Mouse (Mus musculus): Measurements from ENCODE around the gene Exosc6. TPM values are rescaled to one million over a fixed set of nuclear protein-coding genes. Genes with fewer than 3 reads are reported as not detected.
A peak's percentile ranks its signal among the peaks of the same experiment; 100 is the strongest.

The Exosc6 gene
- polyA plus RNA-seq, 1 experiment from 2014 or later, result not detected

DNA sequence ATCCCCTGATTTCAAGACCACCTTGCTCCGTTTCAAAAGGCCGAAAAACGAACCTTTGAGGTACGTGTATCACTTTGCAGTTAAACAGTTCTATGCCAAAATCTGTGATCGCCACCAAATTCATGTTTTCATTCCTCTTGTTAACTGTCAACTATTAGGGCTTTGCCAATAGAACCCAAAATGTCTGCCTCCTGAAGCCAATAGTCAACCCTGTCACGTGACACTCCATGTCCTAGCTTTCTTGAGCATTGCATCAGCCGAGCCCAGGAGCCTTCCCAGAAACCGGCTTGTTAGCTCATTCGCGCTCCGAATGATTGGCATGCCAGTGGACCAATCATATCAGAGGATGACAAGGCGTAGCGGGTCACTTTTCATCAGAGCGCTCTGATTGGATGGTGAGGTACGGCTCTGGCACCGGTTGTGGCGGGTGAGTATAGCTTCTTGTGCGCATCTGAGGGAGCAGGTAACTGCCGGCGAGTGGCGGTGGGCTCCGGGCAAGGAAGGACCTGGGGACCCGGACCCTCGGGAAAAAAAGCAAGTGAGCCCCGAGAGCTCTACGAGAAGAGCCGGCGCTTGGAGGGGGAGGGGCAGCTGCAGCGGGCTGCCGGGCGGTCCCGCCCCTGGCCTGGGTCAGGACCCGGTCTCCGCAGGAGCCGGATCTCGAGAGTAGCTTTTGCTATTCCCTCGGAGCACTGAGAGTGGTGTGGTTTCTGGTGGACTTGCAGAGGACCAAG lies 22.5 kb upstream of the Exosc6 start:
- ATAC-seq (ENCODE audit: low read depth), result peak; percentile 100
- peaks cover 14% of the 10 kb centered on the region for H3K4me1 ChIP-seq (ENCODE audit: control insufficient read depth, insufficient read depth, low read length)
- H3K36me3 ChIP-seq (ENCODE audit: control insufficient read depth, insufficient read depth, low read length), result peaks cover 18% of the 10 kb centered on the region
- H3K27ac ChIP-seq (ENCODE audit: low read depth, low read length), result peak overlapping the region; percentile 85
- H3K4me2 ChIP-seq (ENCODE audit: low read depth, low read length), result peak overlapping the region; percentile 73
- H3K9ac ChIP-seq (replicated peaks; ENCODE audit: low read depth, low read length), result peak overlapping the region; percentile 74
- no peaks in the 10 kb centered on the region for H3K27me3 ChIP-seq (ENCODE audit: control insufficient read depth, insufficient read depth, low read length)
- WGBS, result 7% methylated on average over 37 of the region's 37 CpGs
- H3K4me3 ChIP-seq (ENCODE audit: low read depth, low read length), result peak overlapping the region; percentile 73
- no peaks in the 10 kb centered on the region for H3K9me3 ChIP-seq (ENCODE audit: control insufficient read depth, low read length)

DNA sequence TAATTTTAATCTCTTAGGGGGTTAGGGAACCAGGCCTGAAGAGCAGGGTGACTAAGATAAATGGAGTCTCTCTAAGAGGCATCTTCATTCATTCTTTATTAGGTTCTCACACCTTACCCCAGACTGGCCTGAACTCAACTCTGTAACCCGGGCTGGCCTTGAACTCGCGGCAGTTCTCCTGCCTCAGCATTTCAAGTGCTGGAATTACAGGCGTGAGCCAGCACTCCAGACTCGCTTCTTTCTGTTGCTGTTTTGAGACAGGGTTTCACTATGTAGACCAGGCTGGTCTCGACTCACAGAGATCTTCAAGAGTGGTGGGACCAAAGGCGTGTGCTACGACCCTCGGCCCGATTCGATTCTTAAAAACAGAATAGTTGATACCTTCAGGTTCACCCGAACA lies 21.9 kb upstream of the Exosc6 start:
- peak; percentile 16; the same call in 1 of the 2 replicates for ATAC-seq (ENCODE audit: low read depth)
- H3K4me2 ChIP-seq (ENCODE audit: low read depth, low read length), result peak overlapping the region; percentile 73
- 19% methylated on average over 12 of the region's 12 CpGs for WGBS
- H3K36me3 ChIP-seq (ENCODE audit: control insufficient read depth, insufficient read depth, low read length), result peaks cover 23% of the 10 kb centered on the region
- H3K9ac ChIP-seq (replicated peaks; ENCODE audit: low read depth, low read length), result peak overlapping the region; percentile 74
- no peaks in the 10 kb centered on the region for H3K9me3 ChIP-seq (ENCODE audit: control insufficient read depth, low read length)
- H3K27ac ChIP-seq (ENCODE audit: low read depth, low read length), result peak overlapping the region; percentile 85
- H3K27me3 ChIP-seq (ENCODE audit: control insufficient read depth, insufficient read depth, low read length), result no peaks in the 10 kb centered on the region
- H3K4me3 ChIP-seq (ENCODE audit: low read depth, low read length), result peak overlapping the region; percentile 73
- peaks cover 14% of the 10 kb centered on the region for H3K4me1 ChIP-seq (ENCODE audit: control insufficient read depth, insufficient read depth, low read length)

GRCm38 (mm10) chr8:111036591-111036990 lies 19.5 kb upstream of the Exosc6 start:
- no peak for ATAC-seq (ENCODE audit: low read depth)
- H3K9ac ChIP-seq (replicated peaks; ENCODE audit: low read depth, low read length), result no peak overlapping the region
- H3K36me3 ChIP-seq (ENCODE audit: control insufficient read depth, insufficient read depth, low read length), result peaks cover 40% of the 10 kb centered on the region
- H3K27ac ChIP-seq (ENCODE audit: low read depth, low read length), result no peak overlapping the region
- 95% methylated on average over 15 of the region's 15 CpGs for WGBS
- no peak overlapping the region for H3K4me3 ChIP-seq (ENCODE audit: low read depth, low read length)
- peaks cover 14% of the 10 kb centered on the region for H3K4me1 ChIP-seq (ENCODE audit: control insufficient read depth, insufficient read depth, low read length)
- no peaks in the 10 kb centered on the region for H3K9me3 ChIP-seq (ENCODE audit: control insufficient read depth, low read length)
- no peak overlapping the region for H3K4me2 ChIP-seq (ENCODE audit: low read depth, low read length)
- no peaks in the 10 kb centered on the region for H3K27me3 ChIP-seq (ENCODE audit: control insufficient read depth, insufficient read depth, low read length)

- Histone ChIP-seq H3K4me2 (ENCODE audit: low read depth, low read length) (no peak overlapping the region), H3K27me3 (ENCODE audit: control insufficient read depth, insufficient read depth, low read length) (no peaks in the 10 kb centered on the region), H3K27ac (ENCODE audit: low read depth, low read length) (no peak overlapping the region), H3K4me1 (ENCODE audit: control insufficient read depth, insufficient read depth, low read length) (no peaks in the 10 kb centered on the region), H3K9ac (replicated peaks; ENCODE audit: low read depth, low read length) (no peak overlapping the region), H3K4me3 (ENCODE audit: low read depth, low read length) (no peak overlapping the region), H3K9me3 (ENCODE audit: control insufficient read depth, low read length) (no peaks in the 10 kb centered on the region), H3K36me3 (ENCODE audit: control insufficient read depth, insufficient read depth, low read length) (peaks cover 87% of the 10 kb centered on the region)
- 97% methylated on average over 19 of the region's 19 CpGs for WGBS
- ATAC-seq (ENCODE audit: low read depth), result no peak
Measured at GRCm38 (mm10) chr8:111042546-111042945, 13.6 kb upstream of the Exosc6 start.

GRCm38 (mm10) chr8:111044003-111044734 lies 12.0 kb upstream of the Exosc6 start:
- H3K4me1 ChIP-seq (ENCODE audit: control insufficient read depth, insufficient read depth, low read length), result no peaks in the 10 kb centered on the region
- no peak overlapping the region for H3K4me2 ChIP-seq (ENCODE audit: low read depth, low read length)
- H3K36me3 ChIP-seq (ENCODE audit: control insufficient read depth, insufficient read depth, low read length), result peaks cover 89% of the 10 kb centered on the region
- H3K27me3 ChIP-seq (ENCODE audit: control insufficient read depth, insufficient read depth, low read length), result no peaks in the 10 kb centered on the region
- WGBS, result 54% methylated on average over 2 of the region's 2 CpGs
- H3K9me3 ChIP-seq (ENCODE audit: control insufficient read depth, low read length), result no peaks in the 10 kb centered on the region
- no peak overlapping the region for H3K4me3 ChIP-seq (ENCODE audit: low read depth, low read length)
- H3K27ac ChIP-seq (ENCODE audit: low read depth, low read length), result no peak overlapping the region
- H3K9ac ChIP-seq (replicated peaks; ENCODE audit: low read depth, low read length), result no peak overlapping the region
- no peak for ATAC-seq (ENCODE audit: low read depth)

DNA sequence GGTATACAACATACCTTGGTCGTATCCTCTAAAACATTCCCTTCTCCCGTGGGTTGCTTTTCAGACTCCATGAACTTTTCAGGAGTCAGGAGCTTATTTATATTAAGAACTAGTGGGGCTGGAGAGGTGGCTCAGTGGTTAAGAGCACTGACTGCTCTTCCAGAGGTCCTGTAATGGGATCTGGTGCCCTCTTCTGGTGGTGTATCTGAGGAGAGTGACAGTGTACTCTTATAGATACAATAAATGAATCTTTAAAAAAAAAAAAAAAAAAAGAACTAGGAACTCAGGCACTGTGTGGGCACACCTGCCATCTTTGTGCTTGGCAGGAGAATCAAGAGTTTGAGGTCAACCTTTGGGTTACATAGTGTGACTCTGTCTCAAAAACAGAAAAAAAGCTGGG lies 7.4 kb upstream of the Exosc6 start:
- Histone ChIP-seq H3K9me3 (ENCODE audit: control insufficient read depth, low read length) (no peaks in the 10 kb centered on the region), H3K4me2 (ENCODE audit: low read depth, low read length) (no peak overlapping the region), H3K9ac (replicated peaks; ENCODE audit: low read depth, low read length) (no peak overlapping the region), H3K4me3 (ENCODE audit: low read depth, low read length) (no peak overlapping the region), H3K4me1 (ENCODE audit: control insufficient read depth, insufficient read depth, low read length) (no peaks in the 10 kb centered on the region), H3K27ac (ENCODE audit: low read depth, low read length) (no peak overlapping the region), H3K36me3 (ENCODE audit: control insufficient read depth, insufficient read depth, low read length) (peaks cover 94% of the 10 kb centered on the region), H3K27me3 (ENCODE audit: control insufficient read depth, insufficient read depth, low read length) (no peaks in the 10 kb centered on the region)
- ATAC-seq (ENCODE audit: low read depth), result no peak
- WGBS, result 93% methylated on average over 2 of the region's 2 CpGs

GRCm38 (mm10) chr8:111049106-111049505 lies 7.0 kb upstream of the Exosc6 start:
- Histone ChIP-seq H3K27me3 (ENCODE audit: control insufficient read depth, insufficient read depth, low read length) (no peaks in the 10 kb centered on the region), H3K4me1 (ENCODE audit: control insufficient read depth, insufficient read depth, low read length) (no peaks in the 10 kb centered on the region), H3K9me3 (ENCODE audit: control insufficient read depth, low read length) (no peaks in the 10 kb centered on the region), H3K9ac (replicated peaks; ENCODE audit: low read depth, low read length) (no peak overlapping the region), H3K4me3 (ENCODE audit: low read depth, low read length) (no peak overlapping the region), H3K36me3 (ENCODE audit: control insufficient read depth, insufficient read depth, low read length) (peaks cover 94% of the 10 kb centered on the region), H3K4me2 (ENCODE audit: low read depth, low read length) (no peak overlapping the region), H3K27ac (ENCODE audit: low read depth, low read length) (no peak overlapping the region)
- no peak for ATAC-seq (ENCODE audit: low read depth)
- WGBS, result 93% methylated on average over 7 of the region's 7 CpGs

DNA sequence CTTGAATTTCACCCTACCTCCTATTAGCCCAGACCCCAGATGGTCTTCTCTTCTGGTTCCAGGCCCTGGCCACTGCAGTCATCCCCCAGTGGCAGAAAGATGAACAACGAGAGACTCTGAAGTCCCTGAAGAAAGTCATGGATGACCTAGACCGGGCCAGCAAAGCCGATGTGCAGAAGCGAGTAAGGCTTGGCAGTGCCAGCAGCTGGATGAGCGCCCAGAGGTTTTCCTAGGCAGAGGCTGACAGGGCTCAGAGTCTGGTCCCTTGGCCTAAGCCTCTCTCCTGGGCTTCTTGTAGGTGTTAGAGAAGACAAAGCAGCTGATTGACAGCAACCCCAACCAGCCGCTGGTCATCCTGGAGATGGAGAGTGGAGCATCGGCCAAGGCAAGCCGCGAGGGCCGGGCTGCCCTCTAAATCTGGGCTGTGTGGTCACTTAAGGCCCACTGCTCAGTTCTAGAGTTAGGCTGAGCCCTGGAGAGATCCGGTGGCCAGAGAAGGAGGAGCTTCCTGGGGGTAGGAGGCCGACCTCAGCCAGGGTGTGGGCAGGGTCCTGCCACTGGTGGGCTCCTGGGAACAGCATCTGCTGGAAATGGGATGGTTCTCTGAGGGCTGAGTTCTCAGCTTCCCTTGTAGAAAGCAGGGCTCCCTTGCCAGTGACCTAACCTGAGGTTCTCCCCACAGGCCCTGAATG lies 2.2 kb upstream of the Exosc6 start:
- H3K36me3 ChIP-seq (ENCODE audit: control insufficient read depth, insufficient read depth, low read length), result peaks cover 62% of the 10 kb centered on the region
- H3K27me3 ChIP-seq (ENCODE audit: control insufficient read depth, insufficient read depth, low read length), result no peaks in the 10 kb centered on the region
- no peak overlapping the region for H3K4me2 ChIP-seq (ENCODE audit: low read depth, low read length)
- no peak overlapping the region for H3K4me3 ChIP-seq (ENCODE audit: low read depth, low read length)
- WGBS, result 94% methylated on average over 12 of the region's 12 CpGs
- no peak overlapping the region for H3K9ac ChIP-seq (replicated peaks; ENCODE audit: low read depth, low read length)
- H3K27ac ChIP-seq (ENCODE audit: low read depth, low read length), result no peak overlapping the region
- H3K9me3 ChIP-seq (ENCODE audit: control insufficient read depth, low read length), result no peaks in the 10 kb centered on the region
- peaks cover 11% of the 10 kb centered on the region for H3K4me1 ChIP-seq (ENCODE audit: control insufficient read depth, insufficient read depth, low read length)
- no peak for ATAC-seq (ENCODE audit: low read depth)

Data from neural tube, embryonic 14.5 days (tissue).